Mouse (Mus musculus): Measurements from ENCODE around the gene Oprd1. TPM values are rescaled to one million over a fixed set of nuclear protein-coding genes. Genes with fewer than 3 reads are reported as not detected.

Oprd1 gene
- polyA plus RNA-seq (2015; fragmentation: Nextera tagmentation; extraction: Ambion mirVana): not detected in 2 replicates

GRCm38 (mm10) chr4:132144080-132144841 is at the start of gene Oprd1:
TSS of gene Oprd1 (minus strand) at chr4:132144486.

GRCm38 (mm10) chr4:132074933-132075769 is 69.1 kb downstream of the Oprd1 start, which contains the start of gene Epb41:
TSS of gene Epb41 (minus strand) at chr4:132075321.

GRCm38 (mm10) chr4:132074077-132074932 is 70.0 kb downstream of the Oprd1 start, which contains the start of gene Gm10300:
TSS of gene Gm10300 (plus strand) at chr4:132074697.

Other genes with a start within 250 kb of the Oprd1 start
- gene Tmem200b, start 222.7 kb downstream of the Oprd1 start, polyA plus RNA-seq (2015; fragmentation: Nextera tagmentation; extraction: Ambion mirVana): 0.25 and 0.34 TPM in 2 replicates
- 0.36 and 0.61 TPM in 2 replicates for gene Gm10300, start 69.8 kb downstream of the Oprd1 start, polyA plus RNA-seq (2015; fragmentation: Nextera tagmentation; extraction: Ambion mirVana)
- gene Epb41, start 69.2 kb downstream of the Oprd1 start, polyA plus RNA-seq (2015; fragmentation: Nextera tagmentation; extraction: Ambion mirVana): 107 and 109 TPM in 2 replicates
- 48.2 and 53.7 TPM in 2 replicates for gene Ythdf2, start 67.8 kb upstream of the Oprd1 start, polyA plus RNA-seq (2015; fragmentation: Nextera tagmentation; extraction: Ambion mirVana)
- gene Gmeb1, start 117.1 kb upstream of the Oprd1 start, polyA plus RNA-seq (2015; fragmentation: Nextera tagmentation; extraction: Ambion mirVana): 17.7 and 18.4 TPM in 2 replicates
- 54.8 and 59.1 TPM in 2 replicates for gene Taf12, start 129.9 kb upstream of the Oprd1 start, polyA plus RNA-seq (2015; fragmentation: Nextera tagmentation; extraction: Ambion mirVana)
- 1.8 and 2.1 TPM in 2 replicates for gene Rab42, start 158.9 kb upstream of the Oprd1 start, polyA plus RNA-seq (2015; fragmentation: Nextera tagmentation; extraction: Ambion mirVana)
- 42.4 and 44.6 TPM in 2 replicates for gene Trnau1ap, start 185.1 kb upstream of the Oprd1 start, polyA plus RNA-seq (2015; fragmentation: Nextera tagmentation; extraction: Ambion mirVana)
- gene Rcc1, start 209.1 kb upstream of the Oprd1 start, polyA plus RNA-seq (2015; fragmentation: Nextera tagmentation; extraction: Ambion mirVana): 69.5 and 69.8 TPM in 2 replicates

All from spleen, postnatal 0 days (tissue).